Mouse (Mus musculus): ENCODE data around the gene Kcnk7.
"Not testable (repeated sequence)": the region's sequence is repeated elsewhere in the genome, so short reads cannot be mapped to it uniquely, and the experiment has no call there.

Gene Kcnk7

DNA sequence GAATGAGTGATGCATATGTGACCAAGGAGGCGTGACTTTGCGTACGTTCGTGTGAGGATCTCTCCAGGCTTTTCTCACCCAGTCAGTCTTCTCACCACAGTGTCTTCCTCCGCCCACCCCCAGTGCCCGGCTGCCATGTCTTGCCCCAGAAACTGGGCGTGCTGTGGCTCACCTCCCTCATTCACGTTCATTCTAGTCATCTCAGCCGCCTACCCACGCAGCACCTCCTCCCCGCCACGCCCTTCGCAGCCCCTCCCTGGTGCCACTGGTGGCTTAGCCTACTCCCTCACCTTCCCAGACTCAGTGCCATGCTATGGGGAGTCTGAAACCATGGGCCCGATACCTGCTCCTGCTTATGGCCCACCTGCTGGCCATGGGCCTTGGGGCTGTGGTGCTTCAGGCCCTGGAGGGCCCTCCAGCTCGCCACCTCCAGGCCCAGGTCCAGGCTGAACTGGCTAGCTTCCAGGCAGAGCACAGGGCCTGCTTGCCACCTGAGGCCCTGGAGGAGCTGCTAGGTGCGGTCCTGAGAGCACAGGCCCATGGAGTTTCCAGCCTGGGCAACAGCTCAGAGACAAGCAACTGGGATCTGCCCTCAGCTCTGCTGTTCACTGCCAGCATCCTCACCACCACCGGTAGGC lies at the start of gene Kcnk7:
Kcnk7 (plus strand) TSS at position 205 of the 638 bp plus-strand sequence.
- in situ Hi-C loops (cut with MboI, MseI): no loop called here

DNA sequence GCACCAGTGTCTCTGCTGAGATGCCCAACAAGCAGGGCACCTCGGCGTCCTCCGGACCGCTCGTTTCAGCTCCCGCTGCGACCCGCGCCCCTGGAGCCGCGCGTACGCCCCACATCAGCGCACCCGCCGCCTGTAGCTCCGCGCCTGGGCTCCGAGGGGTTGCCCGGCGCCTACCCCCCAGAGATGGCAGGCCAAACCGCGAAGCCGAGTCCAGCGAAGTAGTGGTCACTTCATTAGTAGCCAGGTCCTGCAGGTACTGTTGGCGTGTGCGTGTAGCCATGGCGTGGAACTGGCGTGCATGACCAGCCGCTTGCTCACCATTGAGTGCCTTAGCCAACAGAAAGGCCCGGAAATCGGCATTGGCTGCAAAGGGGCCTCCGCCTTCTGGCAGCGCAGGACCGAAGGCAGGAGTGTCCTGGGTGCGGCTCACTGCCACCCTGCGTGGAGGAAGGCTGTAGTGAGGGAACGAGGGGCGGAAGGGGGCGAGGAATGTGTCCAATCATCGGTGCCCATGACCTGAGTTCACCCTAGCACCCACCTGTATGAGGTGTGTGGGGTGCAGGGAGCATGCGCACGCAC lies 49.4 kb upstream of the Kcnk7 start:
- in situ Hi-C loops (cut with MboI, MseI): no loop called here

DNA sequence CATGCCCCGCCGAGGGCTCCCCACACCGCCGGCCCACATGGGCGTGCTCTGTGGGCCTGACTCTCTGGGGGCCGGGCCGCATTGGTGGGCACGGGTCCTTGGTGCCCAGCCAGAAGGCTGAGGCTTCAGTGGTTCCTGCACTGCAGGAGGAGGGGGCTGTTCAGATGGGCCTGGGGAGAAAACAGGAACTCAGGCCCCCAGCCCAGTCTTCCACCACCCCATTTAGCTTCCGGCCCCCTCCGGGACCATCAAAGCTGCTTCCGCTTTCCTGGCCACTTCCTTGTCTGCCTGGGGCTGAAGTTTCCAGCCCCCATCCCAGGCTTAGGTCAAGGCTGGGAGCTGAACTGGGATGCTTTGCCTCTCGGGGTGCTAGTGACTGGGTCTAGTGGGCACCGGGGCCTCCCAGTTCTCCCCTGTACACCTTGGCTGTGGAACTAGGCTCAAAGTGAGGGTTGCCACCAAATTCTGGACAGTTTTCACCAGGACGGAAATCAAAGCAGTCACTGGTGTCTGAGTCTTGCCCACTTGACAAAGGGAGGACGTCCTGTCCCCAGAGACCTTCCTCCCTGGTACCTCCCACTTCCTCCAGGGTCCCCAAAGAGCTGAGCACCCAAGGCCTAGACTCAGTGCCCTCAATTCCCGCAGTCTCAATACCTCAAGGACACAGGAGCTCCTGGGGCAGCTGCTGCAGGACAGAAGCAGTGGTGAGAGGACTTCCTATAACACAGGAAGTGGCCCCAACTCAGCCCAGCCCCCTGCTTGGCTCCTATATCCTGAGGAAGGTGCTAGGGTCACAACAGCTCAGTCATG lies 43.0 kb upstream of the Kcnk7 start:
- in situ Hi-C loops (cut with MboI, MseI): loop anchor here in 1 of 2 experiments (10.0 kb wide), 1 partner anchor 1494 kb away; no protein-coding TSS in a partner anchor

- in situ Hi-C loops (cut with MboI, MseI): loop anchor here in 1 of 2 experiments (10.0 kb wide), 1 partner anchor 1492 kb away; no protein-coding TSS in a partner anchor
Observed at GRCm38 (mm10) chr19:5662310-5662709, 41.9 kb upstream of the Kcnk7 start.

DNA sequence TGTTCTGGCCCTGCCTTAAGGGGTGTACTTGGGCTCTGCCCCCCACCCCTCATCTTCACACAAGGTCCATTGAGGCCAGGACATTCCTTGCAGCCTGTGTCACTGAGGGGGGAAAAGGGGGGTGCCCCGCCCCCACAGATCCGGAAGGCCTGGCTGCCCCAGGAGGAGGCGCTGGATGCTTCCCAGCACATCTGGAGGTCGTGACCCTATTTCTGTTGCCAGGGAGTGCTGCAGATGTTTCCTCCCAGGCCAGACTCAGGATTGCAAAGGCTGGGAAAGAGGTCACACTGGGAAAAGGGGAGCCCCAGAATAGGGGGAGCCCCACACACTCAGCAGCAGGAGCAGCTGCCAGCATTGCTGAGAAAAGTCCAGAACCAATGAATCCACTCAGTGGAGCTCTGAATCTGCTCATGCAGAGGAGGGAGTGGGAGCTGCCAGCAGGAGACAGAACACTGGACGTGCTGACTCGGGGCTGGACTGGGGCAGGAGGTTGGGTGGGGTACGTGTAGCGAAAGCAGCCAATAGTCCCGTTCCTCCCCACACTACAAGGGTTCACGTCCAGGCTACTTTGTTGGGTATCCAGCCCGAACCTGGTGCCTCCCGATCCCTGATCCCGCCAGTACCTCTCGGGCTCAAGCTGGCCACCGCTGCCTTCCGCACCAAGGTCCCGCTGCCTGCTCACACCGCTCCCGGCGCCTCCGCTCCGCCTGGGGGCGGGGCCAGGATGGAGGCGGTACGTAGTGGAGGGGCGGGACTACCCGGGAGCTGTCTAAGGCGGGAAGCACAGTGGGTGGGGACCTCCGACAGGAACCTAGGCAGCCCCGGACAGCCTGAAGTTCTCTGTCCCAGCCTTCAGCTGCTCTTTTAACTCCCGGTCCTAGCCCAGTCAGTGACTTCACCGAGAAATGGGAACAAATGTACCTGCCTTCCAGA lies 40.9 kb upstream of the Kcnk7 start, which contains the start of gene Sipa1:
Sipa1 (minus strand) TSS at position 727 of the 933 bp plus-strand sequence.
- in situ Hi-C loops (cut with MboI, MseI): loop anchor here in 1 of 2 experiments (10.0 kb wide), 1 partner anchor 1492 kb away; no protein-coding TSS in a partner anchor

GRCm38 (mm10) chr19:5664669-5665257 lies 39.4 kb upstream of the Kcnk7 start:
- in situ Hi-C loops (cut with MboI, MseI): loop anchor here in 1 of 2 experiments (10.0 kb wide), 1 partner anchor 1490 kb away; no protein-coding TSS in a partner anchor

- in situ Hi-C loops (cut with MboI, MseI): loop anchor here in 1 of 2 experiments (10.0 kb wide), 1 partner anchor 1489 kb away; no protein-coding TSS in a partner anchor
Observed at GRCm38 (mm10) chr19:5665465-5665864, 38.7 kb upstream of the Kcnk7 start.

DNA sequence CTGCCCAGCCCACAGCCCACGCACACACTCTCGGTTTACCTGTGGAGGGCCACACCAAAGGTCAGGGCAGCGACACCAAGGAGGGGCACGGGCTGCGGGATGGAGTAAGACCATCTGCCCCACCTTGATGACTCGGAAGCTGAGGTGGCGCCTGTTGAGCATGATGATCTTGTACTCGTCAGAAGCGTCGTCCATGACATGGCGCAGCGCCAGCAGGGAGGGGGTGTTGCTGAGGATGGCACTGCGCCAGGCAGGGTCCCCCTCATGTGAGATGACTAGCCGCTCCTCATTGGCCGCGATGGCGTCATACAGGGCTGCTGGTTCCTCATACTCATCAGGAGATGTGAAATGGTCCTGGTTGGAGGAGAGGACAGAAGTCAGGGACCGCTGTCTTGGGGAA lies 37.8 kb upstream of the Kcnk7 start:
- in situ Hi-C loops (cut with MboI, MseI): loop anchor here in 1 of 2 experiments (10.0 kb wide), 1 partner anchor 1488 kb away; no protein-coding TSS in a partner anchor

GRCm38 (mm10) chr19:5668372-5668771 lies 35.8 kb upstream of the Kcnk7 start:
- in situ Hi-C loops (cut with MboI, MseI): loop anchor here in 1 of 2 experiments (10.0 kb wide), 1 partner anchor 1486 kb away; no protein-coding TSS in a partner anchor

- in situ Hi-C loops (cut with MboI, MseI): no loop called here
Observed at GRCm38 (mm10) chr19:5680432-5680831, 23.7 kb upstream of the Kcnk7 start.

- in situ Hi-C loops (cut with MboI, MseI): no loop called here
Observed at GRCm38 (mm10) chr19:5684236-5684635, 19.9 kb upstream of the Kcnk7 start.

- in situ Hi-C loops (cut with MboI, MseI): no loop called here
Observed at GRCm38 (mm10) chr19:5684985-5685384, 19.2 kb upstream of the Kcnk7 start.

DNA sequence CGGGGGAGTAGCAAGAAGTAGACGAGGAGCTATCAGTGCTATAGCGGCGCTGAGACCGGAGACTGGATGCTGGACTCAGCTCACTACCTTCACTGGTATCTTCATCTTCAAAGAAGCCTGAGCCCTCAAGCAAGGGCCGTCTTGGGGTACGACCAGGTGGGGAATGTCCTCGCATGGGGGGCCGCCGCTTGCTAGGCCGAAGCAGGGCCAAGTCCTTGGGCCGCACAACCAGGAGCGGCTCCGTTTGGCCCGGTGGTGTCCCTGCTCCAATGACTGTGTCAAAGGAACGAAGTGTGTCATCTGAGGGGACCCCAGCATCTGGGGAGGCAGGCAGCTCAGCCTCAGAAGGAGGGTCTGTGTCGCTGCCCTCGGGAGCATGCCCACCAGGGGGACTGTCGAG lies 18.7 kb upstream of the Kcnk7 start:
- in situ Hi-C loops (cut with MboI, MseI): no loop called here

DNA sequence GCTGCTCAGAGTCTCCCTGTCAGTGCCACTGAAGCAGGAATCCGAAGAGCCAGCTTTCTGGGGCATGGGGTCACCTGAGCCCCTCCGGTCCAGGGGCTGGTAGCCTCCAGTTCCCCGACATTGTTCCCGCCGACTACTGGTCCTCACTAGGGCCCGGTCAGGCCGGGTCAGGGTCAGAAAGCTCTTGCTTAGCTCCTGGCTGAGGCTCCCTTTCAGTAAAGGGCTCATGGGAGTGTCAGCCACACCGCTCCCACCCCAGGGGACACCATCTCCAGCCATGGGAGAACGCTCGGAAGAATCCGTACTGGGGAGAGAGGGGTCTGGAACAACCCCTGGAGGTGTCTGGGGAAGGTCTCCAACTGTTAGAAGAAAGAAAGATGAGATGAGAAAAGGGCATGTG lies 18.3 kb upstream of the Kcnk7 start:
- in situ Hi-C loops (cut with MboI, MseI): no loop called here

DNA sequence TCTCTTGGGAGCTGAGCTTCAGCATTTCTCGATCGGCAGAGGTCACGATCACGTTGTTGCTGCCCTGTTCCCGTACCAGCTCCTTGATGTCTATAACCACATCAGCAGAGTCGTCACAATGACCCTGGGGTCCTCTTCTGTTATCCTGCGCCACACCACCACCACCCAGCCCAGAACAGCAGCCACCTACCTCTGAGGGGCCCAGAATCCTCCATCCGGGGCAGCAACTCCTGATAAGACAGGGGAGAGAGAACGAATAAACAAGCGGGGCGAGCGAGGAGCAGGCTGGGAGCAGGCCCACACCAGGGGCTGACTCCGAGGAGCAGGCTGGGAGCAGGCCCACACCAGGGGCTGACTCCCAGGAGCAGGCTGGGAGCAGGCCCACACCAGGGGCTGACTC lies 17.7 kb upstream of the Kcnk7 start:
- in situ Hi-C loops (cut with MboI, MseI): no loop called here

GRCm38 (mm10) chr19:5686954-5687353 lies 17.2 kb upstream of the Kcnk7 start:
- in situ Hi-C loops (cut with MboI, MseI): not testable (repeated sequence)

- in situ Hi-C loops (cut with MboI, MseI): no loop called here
Observed at GRCm38 (mm10) chr19:5687738-5688137, 16.4 kb upstream of the Kcnk7 start.

- in situ Hi-C loops (cut with MboI, MseI): no loop called here
Observed at GRCm38 (mm10) chr19:5688200-5689087, 15.7 kb upstream of the Kcnk7 start, which contains the start of the genes Map3k11 and Pcnx3. TSS of gene Map3k11 (plus strand) at chr19:5688742. TSS of gene Pcnx3 (minus strand) at chr19:5688908.

- in situ Hi-C loops (cut with MboI, MseI): no loop called here
Observed at GRCm38 (mm10) chr19:5689088-5689428, 15.1 kb upstream of the Kcnk7 start.

All from T-helper 17 cell (primary cell).